Mouse (Mus musculus) hindbrain, embryonic 12.5 days (tissue): ENCODE results near the gene Rnase4. TPM values are rescaled to one million over a fixed set of nuclear protein-coding genes. Genes with fewer than 3 reads are reported as not detected.

Experiments used
- ATAC-seq: fragments of 200-750 bp; cut with Nextera tagmentation; 2 replicates; pipeline ENCODE4 v1.8.0; 2017; ENCODE audit warnings: moderate TSS enrichment; ENCODE audit not compliant: low FRiP score
- H3K27ac ChIP-seq: fragments of 300-500 bp; sonication (generic); 2 replicates; pipeline ENCODE4 v1.5.1; 2016; ENCODE audit warnings: mild to moderate bottlenecking
- H3K27me3 ChIP-seq: fragments of 300-500 bp; sonication (generic); 2 replicates; pipeline ENCODE4 v1.6.1; 2016; ENCODE audit warnings: mild to moderate bottlenecking
- H3K36me3 ChIP-seq: fragments of 300-500 bp; sonication (generic); 2 replicates; pipeline ENCODE4 v1.6.1; 2016; ENCODE audit warnings: mild to moderate bottlenecking
- H3K4me1 ChIP-seq: fragments of 300-500 bp; sonication (generic); 2 replicates; pipeline ENCODE4 v1.6.1; 2016
- H3K4me2 ChIP-seq: fragments of 300-500 bp; sonication (generic); replicated peaks from 2 replicates; pipeline ENCODE4 v1.6.1; 2016; ENCODE audit warnings: mild to moderate bottlenecking
- H3K4me3 ChIP-seq: fragments of 300-500 bp; sonication (generic); 2 replicates; pipeline ENCODE4 v1.5.1; 2016; ENCODE audit warnings: mild to moderate bottlenecking
- H3K9ac ChIP-seq: fragments of 300-500 bp; sonication (generic); 2 replicates; pipeline ENCODE4 v1.6.1; 2016; ENCODE audit warnings: mild to moderate bottlenecking, moderate library complexity
- H3K9me3 ChIP-seq: fragments of 300-500 bp; sonication (generic); replicated peaks from 2 replicates; pipeline ENCODE4 v1.6.1; 2016; ENCODE audit warnings: mild to moderate bottlenecking
- WGBS: fragments of 180-500 bp; shearing (Covaris S2); methylation state at CpG from one replicate; pipeline ENCODE4 v1.1.7; 2016; 5-methylcytosine and 5-hydroxymethylcytosine counted together
- polyA plus RNA-seq: library from polyadenylated mRNA; unstranded; fragments of >200 nt; fragmentation: Nextera tagmentation; extraction: Ambion mirVana; gene quantifications from 2 replicates; pipeline ENCODE4 v1.2.1, GENCODE M21; 2016

The Rnase4 gene
- polyA plus RNA-seq, 1 experiment from 2014 or later = 17.8 TPM

DNA sequence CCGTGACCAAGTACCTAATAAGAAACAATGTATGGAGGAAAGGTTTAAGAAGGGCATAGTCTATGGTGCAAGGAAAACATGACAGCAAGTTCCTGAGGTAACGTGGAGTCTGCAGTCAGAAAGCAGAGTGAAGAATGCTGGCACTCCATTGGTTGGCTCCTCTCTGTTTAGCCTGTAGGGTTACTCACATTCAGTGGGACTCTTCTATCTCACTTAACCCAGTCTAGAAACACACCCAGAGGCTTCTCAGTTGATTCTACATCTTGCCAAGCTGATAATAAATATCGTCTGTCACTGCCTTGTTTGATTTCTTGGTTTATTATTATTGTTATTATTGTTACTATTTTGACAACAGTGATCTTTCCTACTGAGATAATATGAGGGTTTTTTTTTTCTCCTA lies 51.7 kb downstream of the Rnase4 start:
- Histone ChIP-seq H3K4me1 (0 out of 2 replicates have a peak, but pooled peaks cover 3% of the 10 kb centered on the region), H3K36me3 (no peaks in the 10 kb centered on the region), H3K4me3 (no peak overlapping the region), H3K4me2 (no peak overlapping the region), H3K9me3 (no peaks in the 10 kb centered on the region), H3K9ac (no peak overlapping the region), H3K27ac (no peak overlapping the region), H3K27me3 (no peaks in the 10 kb centered on the region)
- WGBS = 93% methylated on average over 3 of the region's 3 CpGs
- ATAC-seq = no peak

DNA sequence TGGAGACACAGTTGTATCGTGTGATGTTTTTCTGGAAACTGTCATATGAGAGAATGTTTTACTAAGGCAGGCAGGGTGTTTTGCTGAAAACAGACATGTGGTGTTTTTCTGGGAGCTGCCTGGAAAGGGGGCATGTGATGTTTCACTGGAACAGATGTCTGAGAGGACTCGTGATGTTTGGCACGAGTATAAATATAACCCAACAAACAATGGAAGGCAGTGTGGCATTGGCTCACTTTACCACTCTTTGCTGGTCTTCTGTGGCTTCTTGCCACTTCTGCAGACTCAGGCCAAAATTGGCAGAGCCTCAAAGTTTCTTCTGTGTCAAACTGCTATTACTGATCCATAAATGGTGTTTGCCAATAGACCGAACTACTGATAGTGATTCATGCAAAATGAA lies 52.4 kb downstream of the Rnase4 start:
- Histone ChIP-seq H3K9ac (no peak overlapping the region), H3K4me1 (0 out of 2 replicates have a peak, but pooled peaks cover 3% of the 10 kb centered on the region), H3K4me3 (no peak overlapping the region), H3K36me3 (no peaks in the 10 kb centered on the region), H3K27ac (no peak overlapping the region), H3K27me3 (no peaks in the 10 kb centered on the region), H3K4me2 (no peak overlapping the region), H3K9me3 (no peaks in the 10 kb centered on the region)
- no peak for ATAC-seq
- 78% methylated on average over 4 of the region's 4 CpGs for WGBS

DNA sequence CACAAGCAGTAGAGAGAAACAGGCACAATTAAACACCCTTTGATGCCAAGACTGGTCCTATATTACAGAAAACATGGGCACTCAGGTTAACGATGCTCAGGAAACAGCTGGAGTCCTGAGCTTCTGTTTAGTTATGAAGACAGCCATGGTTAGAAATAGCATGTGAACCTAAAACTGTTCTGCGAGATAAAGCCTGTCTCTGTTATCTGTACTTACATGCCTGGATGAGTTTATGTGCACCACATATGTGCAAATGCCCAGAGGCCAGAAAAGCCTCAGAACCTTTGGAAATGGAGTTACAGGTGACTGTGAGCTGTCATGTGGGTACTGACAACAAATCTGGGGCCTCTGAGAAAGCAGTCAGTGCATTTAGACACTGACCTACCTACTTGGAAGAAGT lies 53.1 kb downstream of the Rnase4 start:
- no peak for ATAC-seq
- no peak overlapping the region for H3K9ac ChIP-seq
- no peaks in the 10 kb centered on the region for H3K27me3 ChIP-seq
- no peak overlapping the region for H3K4me3 ChIP-seq
- 0 out of 2 replicates have a peak, but pooled peaks cover 3% of the 10 kb centered on the region for H3K4me1 ChIP-seq
- H3K27ac ChIP-seq = no peak overlapping the region
- WGBS = 89% methylated on average over 2 of the region's 2 CpGs
- no peaks in the 10 kb centered on the region for H3K36me3 ChIP-seq
- H3K9me3 ChIP-seq = no peaks in the 10 kb centered on the region
- H3K4me2 ChIP-seq = no peak overlapping the region

DNA sequence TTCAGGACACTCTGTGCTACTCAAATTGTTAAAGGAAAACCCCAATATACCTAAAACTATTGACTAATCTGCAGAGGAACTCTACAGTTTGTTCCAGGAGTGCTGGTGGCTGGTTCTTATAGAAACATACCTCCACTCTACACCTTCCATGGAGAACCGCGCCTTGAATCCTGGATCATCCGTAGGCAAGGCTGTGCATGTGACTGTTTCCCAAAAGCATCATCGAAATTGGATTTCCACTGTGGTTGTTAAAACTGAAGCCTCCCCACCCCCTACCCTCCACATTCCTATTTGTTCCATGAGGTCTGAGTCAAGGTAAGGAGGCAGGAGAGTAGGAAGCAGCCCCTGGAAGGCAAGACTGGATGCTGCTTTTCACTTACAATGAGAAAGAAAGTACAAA lies 53.6 kb downstream of the Rnase4 start:
- no peaks in the 10 kb centered on the region for H3K9me3 ChIP-seq
- no peak overlapping the region for H3K9ac ChIP-seq
- WGBS = 88% methylated on average over 4 of the region's 4 CpGs
- no peak for ATAC-seq
- no peak overlapping the region for H3K27ac ChIP-seq
- H3K27me3 ChIP-seq = no peaks in the 10 kb centered on the region
- no peaks in the 10 kb centered on the region for H3K36me3 ChIP-seq
- 0 out of 2 replicates have a peak, but pooled peaks cover 3% of the 10 kb centered on the region for H3K4me1 ChIP-seq
- no peak overlapping the region for H3K4me2 ChIP-seq
- H3K4me3 ChIP-seq = no peak overlapping the region

DNA sequence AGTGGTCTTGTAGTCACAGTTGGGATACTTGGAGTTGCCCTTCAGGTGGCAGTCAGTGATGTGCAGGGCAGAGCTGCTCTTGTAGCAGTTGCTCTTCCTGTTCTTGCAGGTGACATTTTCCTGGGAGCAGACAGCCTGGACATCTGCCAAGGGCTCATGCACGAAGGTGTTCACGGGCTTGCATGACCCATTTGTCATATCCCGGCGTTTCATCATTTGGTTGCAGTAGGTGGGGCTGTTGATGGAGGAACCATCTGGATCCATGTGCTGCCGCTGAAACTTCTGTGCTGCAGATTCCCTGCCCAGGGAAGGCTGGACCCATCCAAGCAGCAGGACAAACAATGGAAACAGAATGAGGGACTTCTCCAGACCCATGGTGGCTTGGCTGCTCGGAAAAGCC lies 54.6 kb downstream of the Rnase4 start:
- Histone ChIP-seq H3K4me2 (no peak overlapping the region), H3K27me3 (no peaks in the 10 kb centered on the region), H3K27ac (no peak overlapping the region), H3K36me3 (no peaks in the 10 kb centered on the region), H3K4me3 (no peak overlapping the region), H3K4me1 (0 out of 2 replicates have a peak, but pooled peaks cover 3% of the 10 kb centered on the region), H3K9ac (no peak overlapping the region), H3K9me3 (no peaks in the 10 kb centered on the region)
- 85% methylated on average over 6 of the region's 6 CpGs for WGBS
- ATAC-seq = no peak

DNA sequence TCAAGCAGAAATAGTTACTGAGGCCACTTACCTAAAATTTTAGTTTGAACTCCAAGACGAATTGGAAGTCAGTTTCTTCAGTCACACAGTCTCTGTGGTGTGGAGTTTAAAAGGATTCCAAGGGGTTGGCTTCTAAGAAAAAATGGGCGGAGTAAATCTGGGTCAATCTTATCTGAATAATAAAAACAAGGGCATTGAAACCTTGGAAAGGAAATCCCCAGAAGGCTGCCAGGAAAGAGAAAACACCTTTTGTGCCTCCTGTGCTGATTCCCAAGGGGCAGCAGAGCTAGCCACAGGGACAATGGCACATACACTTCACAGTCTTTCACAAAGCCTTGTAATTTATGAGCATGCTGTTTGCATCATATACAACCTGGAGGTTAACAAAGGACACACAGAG lies 55.8 kb downstream of the Rnase4 start, which contains the start of gene Rnase1:
Rnase1 (minus strand) TSS at position 101 of the 400 bp plus-strand sequence.
- Histone ChIP-seq H3K27ac (no peak within 1 kb of the TSS), H3K4me3 (no peak within 1 kb of the TSS), H3K9ac (no peak within 1 kb of the TSS), H3K9me3 (no peaks in the 10 kb centered on the region), H3K4me1 (0 out of 2 replicates have a peak, but pooled peaks cover 3% of the 10 kb centered on the region), H3K36me3 (no peaks in the 10 kb centered on the region), H3K27me3 (no peaks in the 10 kb centered on the region), H3K4me2 (no peak within 1 kb of the TSS)
- WGBS = 32% methylated on average over 2 of the region's 2 CpGs
- no peak for ATAC-seq

DNA sequence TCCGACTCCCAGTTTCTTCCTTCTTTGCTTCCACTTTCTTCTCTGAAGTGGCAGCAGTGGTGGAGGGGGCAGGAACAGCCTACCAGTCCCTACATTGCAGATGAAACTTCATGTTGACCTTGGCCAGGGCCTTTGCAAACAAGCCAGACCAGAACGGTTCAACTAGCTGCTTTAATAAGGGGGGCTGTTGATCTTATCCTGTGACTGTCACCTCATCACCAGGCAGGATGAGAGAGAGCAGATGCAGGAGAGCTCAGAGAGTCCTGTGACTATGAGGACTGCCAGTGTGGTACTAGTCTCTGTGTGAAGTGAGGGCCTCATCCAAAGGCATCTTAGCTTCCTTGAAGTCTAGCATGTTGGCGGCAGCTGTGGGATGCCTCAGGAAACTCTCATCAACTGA lies 57.1 kb downstream of the Rnase4 start:
- Histone ChIP-seq H3K27ac (no peak overlapping the region), H3K4me1 (0 out of 2 replicates have a peak, but pooled peaks cover 3% of the 10 kb centered on the region), H3K9me3 (no peaks in the 10 kb centered on the region), H3K9ac (no peak overlapping the region), H3K36me3 (no peaks in the 10 kb centered on the region), H3K4me2 (no peak overlapping the region), H3K27me3 (no peaks in the 10 kb centered on the region), H3K4me3 (no peak overlapping the region)
- no peak for ATAC-seq
- 67% methylated on average over 3 of the region's 3 CpGs for WGBS

DNA sequence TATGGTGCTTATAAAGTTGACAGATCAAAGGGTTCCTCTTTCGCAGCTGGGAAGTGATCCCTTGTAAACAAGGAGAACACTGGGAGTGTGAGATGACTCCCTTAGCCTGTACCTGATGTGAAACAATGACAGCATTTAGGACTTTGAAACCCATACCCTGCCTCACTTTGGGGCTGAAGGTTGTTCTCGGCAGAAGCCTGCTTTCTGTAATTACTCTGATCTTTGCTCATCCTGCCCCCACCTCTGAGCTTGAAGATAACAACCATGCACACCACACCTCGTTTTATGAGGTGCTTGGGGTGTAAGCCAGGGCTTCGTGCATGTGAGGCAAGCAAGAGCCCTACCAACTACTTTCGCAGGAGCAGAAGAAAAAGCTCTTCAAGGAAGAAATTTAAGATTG lies 58.3 kb downstream of the Rnase4 start:
- WGBS = 66% methylated on average over 5 of the region's 5 CpGs
- ATAC-seq = no peak
- H3K9me3 ChIP-seq = no peaks in the 10 kb centered on the region

DNA sequence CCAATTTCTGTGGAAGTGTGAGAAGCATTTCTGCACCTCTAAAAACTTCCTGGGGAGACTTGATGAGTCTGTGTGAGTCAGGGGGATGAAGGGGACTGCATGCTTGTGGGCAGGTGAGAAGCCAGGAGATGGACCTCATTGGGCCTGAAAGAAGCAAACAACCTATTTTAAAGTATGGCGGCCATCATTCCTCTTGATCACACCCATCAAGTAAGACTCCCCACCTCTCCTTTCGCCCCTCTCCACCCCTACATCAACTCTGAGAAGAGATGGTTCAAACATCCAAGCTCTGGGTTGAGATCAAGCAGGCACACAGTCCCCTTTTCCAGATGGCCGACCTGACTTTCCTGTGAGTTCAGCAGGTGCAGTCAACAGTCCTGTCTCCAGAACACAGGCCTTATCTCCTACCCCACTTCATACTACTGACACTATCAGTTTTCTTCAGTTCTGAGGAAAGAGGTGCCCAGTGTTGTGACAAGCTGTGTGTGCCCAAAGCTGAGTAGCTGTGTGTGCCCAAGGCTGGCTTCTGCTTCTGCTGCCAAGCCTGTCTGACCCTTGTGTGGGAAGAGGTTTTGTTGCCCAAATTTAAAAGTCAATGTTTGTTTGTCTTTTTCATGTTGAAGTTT lies 59.4 kb downstream of the Rnase4 start:
- Histone ChIP-seq H3K4me2 (no peak overlapping the region), H3K27ac (no peak overlapping the region), H3K4me1 (0 out of 2 replicates have a peak, but pooled peaks cover 3% of the 10 kb centered on the region), H3K9ac (no peak overlapping the region), H3K27me3 (no peaks in the 10 kb centered on the region), H3K4me3 (no peak overlapping the region), H3K36me3 (no peaks in the 10 kb centered on the region), H3K9me3 (no peaks in the 10 kb centered on the region)
- 89% methylated on average over 3 of the region's 3 CpGs for WGBS
- no peak for ATAC-seq

More for the DNA sequence above, 58.3 kb downstream of the Rnase4 start:
- Histone ChIP-seq H3K4me1 (0 out of 2 replicates have a peak, but pooled peaks cover 3% of the 10 kb centered on the region), H3K36me3 (no peaks in the 10 kb centered on the region), H3K4me2 (no peak overlapping the region), H3K27me3 (no peaks in the 10 kb centered on the region), H3K4me3 (no peak overlapping the region), H3K9ac (no peak overlapping the region), H3K27ac (no peak overlapping the region)

DNA sequence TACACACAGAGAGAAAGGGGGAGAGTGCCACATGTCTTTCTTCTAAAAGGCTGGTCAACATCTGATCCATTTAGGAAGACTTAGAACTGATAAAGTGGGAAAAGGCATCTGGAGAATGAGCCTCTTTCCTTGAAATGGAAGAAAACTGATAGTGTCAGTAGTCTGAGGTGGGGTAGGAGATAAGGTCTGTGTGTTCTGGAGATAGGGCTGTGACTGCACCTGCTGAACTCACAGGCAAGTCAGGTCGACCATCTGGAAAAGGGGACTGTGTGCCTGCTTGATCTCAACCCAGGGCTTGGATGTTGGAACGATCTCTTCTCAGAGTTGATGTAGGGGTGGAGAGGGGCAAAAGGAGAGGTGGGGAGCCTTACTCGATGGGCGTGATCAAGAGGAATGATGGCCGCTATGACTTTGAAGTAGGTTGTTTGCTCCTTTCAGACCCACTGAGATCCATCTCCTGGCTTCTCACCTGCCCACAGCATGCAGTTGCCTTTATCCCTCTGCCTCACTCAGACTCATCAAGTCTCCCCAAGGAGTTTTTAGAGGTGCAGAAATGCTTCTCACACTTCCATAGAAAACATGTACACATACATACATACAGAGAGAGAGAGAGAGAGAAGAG lies 61.5 kb downstream of the Rnase4 start:
- H3K4me1 ChIP-seq = no peaks in the 10 kb centered on the region
- H3K4me3 ChIP-seq = no peak overlapping the region
- H3K9ac ChIP-seq = no peak overlapping the region
- 86% methylated on average over 5 of the region's 5 CpGs for WGBS
- H3K4me2 ChIP-seq = no peak overlapping the region
- H3K9me3 ChIP-seq = no peaks in the 10 kb centered on the region
- no peak for ATAC-seq
- H3K27ac ChIP-seq = no peak overlapping the region
- H3K27me3 ChIP-seq = no peaks in the 10 kb centered on the region
- no peaks in the 10 kb centered on the region for H3K36me3 ChIP-seq
